Mouse (Mus musculus): ENCODE results near the gene Ptger1. TPM values are rescaled to one million over a fixed set of nuclear protein-coding genes. Genes with fewer than 3 reads are reported as not detected.

Ptger1 gene
- polyA plus RNA-seq, 1 experiment from 2014 or later: 1.1 TPM

GRCm38 (mm10) chr8:83653662-83654017 is 12.8 kb upstream of the Ptger1 start:
- Histone ChIP-seq H3K27me3 (replicated peaks; ENCODE audit: control insufficient read depth, insufficient read depth, low read length) (no peaks in the 10 kb centered on the region), H3K27ac (ENCODE audit: low read depth, low read length) (no peak overlapping the region), H3K4me2 (replicated peaks; ENCODE audit: low read depth) (peak overlapping the region; percentile 90), H3K9ac (ENCODE audit: low read depth, low read length) (peak overlapping the region; percentile 73), H3K4me1 (replicated peaks; ENCODE audit: control insufficient read depth, insufficient read depth, low read length) (no peaks in the 10 kb centered on the region), H3K4me3 (ENCODE audit: low read depth, low read length) (peak overlapping the region; percentile 98), H3K36me3 (ENCODE audit: control insufficient read depth, insufficient read depth) (no peaks in the 10 kb centered on the region), H3K9me3 (ENCODE audit: control insufficient read depth) (no peaks in the 10 kb centered on the region)
- WGBS: 17% methylated on average over 10 of the region's 10 CpGs
- ATAC-seq: no peak
- no peak for TF ChIP-seq CTCF (IDR thresholded peaks at IDR 0.05; ENCODE audit: low read depth)

- no peaks in the 10 kb centered on the region for H3K4me1 ChIP-seq (replicated peaks; ENCODE audit: control insufficient read depth, insufficient read depth, low read length)
- TF ChIP-seq CTCF (IDR thresholded peaks at IDR 0.05; ENCODE audit: low read depth): no peak
- H3K9ac ChIP-seq (ENCODE audit: low read depth, low read length): no peak overlapping the region
- WGBS: 92% methylated on average over 6 of the region's 6 CpGs
- no peaks in the 10 kb centered on the region for H3K36me3 ChIP-seq (ENCODE audit: control insufficient read depth, insufficient read depth)
- no peak for ATAC-seq
- no peaks in the 10 kb centered on the region for H3K27me3 ChIP-seq (replicated peaks; ENCODE audit: control insufficient read depth, insufficient read depth, low read length)
- no peaks in the 10 kb centered on the region for H3K9me3 ChIP-seq (ENCODE audit: control insufficient read depth)
- no peak overlapping the region for H3K4me2 ChIP-seq (replicated peaks; ENCODE audit: low read depth)
- no peak overlapping the region for H3K27ac ChIP-seq (ENCODE audit: low read depth, low read length)
- no peak overlapping the region for H3K4me3 ChIP-seq (ENCODE audit: low read depth, low read length)
These were observed 11.8 kb upstream of the Ptger1 start for GRCm38 (mm10) chr8:83654725-83655124.

- Histone ChIP-seq H3K27me3 (replicated peaks; ENCODE audit: control insufficient read depth, insufficient read depth, low read length) (no peaks in the 10 kb centered on the region), H3K27ac (ENCODE audit: low read depth, low read length) (no peak overlapping the region), H3K4me2 (replicated peaks; ENCODE audit: low read depth) (no peak overlapping the region), H3K9me3 (ENCODE audit: control insufficient read depth) (no peaks in the 10 kb centered on the region), H3K36me3 (ENCODE audit: control insufficient read depth, insufficient read depth) (no peaks in the 10 kb centered on the region), H3K4me1 (replicated peaks; ENCODE audit: control insufficient read depth, insufficient read depth, low read length) (peaks cover 6% of the 10 kb centered on the region; the same call in 1 of the 2 replicates), H3K4me3 (ENCODE audit: low read depth, low read length) (no peak overlapping the region), H3K9ac (ENCODE audit: low read depth, low read length) (no peak overlapping the region)
- TF ChIP-seq CTCF (IDR thresholded peaks at IDR 0.05; ENCODE audit: low read depth): no peak
- 88% methylated on average over 9 of the region's 9 CpGs for WGBS
- no peak for ATAC-seq
These were observed 10.4 kb upstream of the Ptger1 start for GRCm38 (mm10) chr8:83656043-83656442.

GRCm38 (mm10) chr8:83656484-83657246 is 9.8 kb upstream of the Ptger1 start:
- Histone ChIP-seq H3K4me2 (replicated peaks; ENCODE audit: low read depth) (no peak overlapping the region), H3K36me3 (ENCODE audit: control insufficient read depth, insufficient read depth) (no peaks in the 10 kb centered on the region), H3K27me3 (replicated peaks; ENCODE audit: control insufficient read depth, insufficient read depth, low read length) (no peaks in the 10 kb centered on the region), H3K9ac (ENCODE audit: low read depth, low read length) (no peak overlapping the region), H3K4me1 (replicated peaks; ENCODE audit: control insufficient read depth, insufficient read depth, low read length) (peaks cover 8% of the 10 kb centered on the region; the same call in 1 of the 2 replicates), H3K4me3 (ENCODE audit: low read depth, low read length) (no peak overlapping the region), H3K27ac (ENCODE audit: low read depth, low read length) (no peak overlapping the region), H3K9me3 (ENCODE audit: control insufficient read depth) (no peaks in the 10 kb centered on the region)
- ATAC-seq: no peak
- WGBS: 72% methylated on average over 13 of the region's 13 CpGs
- TF ChIP-seq CTCF (IDR thresholded peaks at IDR 0.05; ENCODE audit: low read depth): peak; percentile 59

GRCm38 (mm10) chr8:83660545-83660944 is 5.9 kb upstream of the Ptger1 start:
- peak overlapping the region; percentile 53 for H3K4me2 ChIP-seq (replicated peaks; ENCODE audit: low read depth)
- ATAC-seq: no peak
- TF ChIP-seq CTCF (IDR thresholded peaks at IDR 0.05; ENCODE audit: low read depth): no peak
- H3K9ac ChIP-seq (ENCODE audit: low read depth, low read length): peak overlapping the region; percentile 43; the same call in 1 of the 2 replicates
- no peaks in the 10 kb centered on the region for H3K27me3 ChIP-seq (replicated peaks; ENCODE audit: control insufficient read depth, insufficient read depth, low read length)
- H3K4me3 ChIP-seq (ENCODE audit: low read depth, low read length): no peak overlapping the region
- WGBS: 18% methylated on average over 8 of the region's 8 CpGs
- H3K27ac ChIP-seq (ENCODE audit: low read depth, low read length): no peak overlapping the region
- H3K36me3 ChIP-seq (ENCODE audit: control insufficient read depth, insufficient read depth): peaks cover 9% of the 10 kb centered on the region; the same call in 1 of the 2 replicates
- H3K4me1 ChIP-seq (replicated peaks; ENCODE audit: control insufficient read depth, insufficient read depth, low read length): peaks cover 17% of the 10 kb centered on the region; the same call in 1 of the 2 replicates
- H3K9me3 ChIP-seq (ENCODE audit: control insufficient read depth): no peaks in the 10 kb centered on the region

- Histone ChIP-seq H3K9me3 (ENCODE audit: control insufficient read depth) (no peaks in the 10 kb centered on the region), H3K4me1 (replicated peaks; ENCODE audit: control insufficient read depth, insufficient read depth, low read length) (peaks cover 17% of the 10 kb centered on the region; the same call in 1 of the 2 replicates), H3K4me3 (ENCODE audit: low read depth, low read length) (peak overlapping the region; percentile 12), H3K4me2 (replicated peaks; ENCODE audit: low read depth) (peak overlapping the region; percentile 53), H3K9ac (ENCODE audit: low read depth, low read length) (peak overlapping the region; percentile 43; the same call in 1 of the 2 replicates), H3K36me3 (ENCODE audit: control insufficient read depth, insufficient read depth) (peaks cover 9% of the 10 kb centered on the region; the same call in 1 of the 2 replicates), H3K27ac (ENCODE audit: low read depth, low read length) (0 out of 2 replicates have a peak overlapping the region, but pooled peaks have one; percentile 35), H3K27me3 (replicated peaks; ENCODE audit: control insufficient read depth, insufficient read depth, low read length) (no peaks in the 10 kb centered on the region)
- 0 out of 2 replicates have a peak, but pooled peaks have one; percentile 22 for ATAC-seq
- WGBS: 15% methylated on average over 22 of the region's 22 CpGs
- TF ChIP-seq CTCF (IDR thresholded peaks at IDR 0.05; ENCODE audit: low read depth): no peak
These were observed 5.3 kb upstream of the Ptger1 start for GRCm38 (mm10) chr8:83660995-83661680.
